Mouse (Mus musculus): Measurements from ENCODE around the gene Ell. TPM values are rescaled to one million over a fixed set of nuclear protein-coding genes. Genes with fewer than 3 reads are reported as not detected.

The Ell gene
- polyA plus RNA-seq, 1 experiment from 2014 or later: 18.6 TPM

- 16% methylated on average over 22 of the region's 22 CpGs for WGBS
- Histone ChIP-seq H3K4me1 (ENCODE audit: control insufficient read depth, insufficient read depth, low read length) (peaks cover 31% of the 10 kb centered on the region), H3K27me3 (ENCODE audit: control insufficient read depth, insufficient read depth, low read length) (no peaks in the 10 kb centered on the region), H3K9me3 (replicated peaks; ENCODE audit: control insufficient read depth, low read length) (no peaks in the 10 kb centered on the region), H3K4me2 (ENCODE audit: low read depth, low read length) (peak overlapping the region; percentile 73), H3K36me3 (ENCODE audit: control insufficient read depth, insufficient read depth, low read length) (no peaks in the 10 kb centered on the region), H3K9ac (ENCODE audit: low read length) (peak overlapping the region; percentile 71), H3K4me3 (replicated peaks; ENCODE audit: low read length) (peak overlapping the region; percentile 49), H3K27ac (ENCODE audit: low read length) (0 out of 2 replicates have a peak overlapping the region, but pooled peaks have one; percentile 44)
- ATAC-seq (ENCODE audit: insufficient read depth, low FRiP score): peak; percentile 42; the same call in 1 of the 2 replicates
Measured at GRCm38 (mm10) chr8:70630532-70631381, 91.5 kb downstream of the Ell start.

DNA sequence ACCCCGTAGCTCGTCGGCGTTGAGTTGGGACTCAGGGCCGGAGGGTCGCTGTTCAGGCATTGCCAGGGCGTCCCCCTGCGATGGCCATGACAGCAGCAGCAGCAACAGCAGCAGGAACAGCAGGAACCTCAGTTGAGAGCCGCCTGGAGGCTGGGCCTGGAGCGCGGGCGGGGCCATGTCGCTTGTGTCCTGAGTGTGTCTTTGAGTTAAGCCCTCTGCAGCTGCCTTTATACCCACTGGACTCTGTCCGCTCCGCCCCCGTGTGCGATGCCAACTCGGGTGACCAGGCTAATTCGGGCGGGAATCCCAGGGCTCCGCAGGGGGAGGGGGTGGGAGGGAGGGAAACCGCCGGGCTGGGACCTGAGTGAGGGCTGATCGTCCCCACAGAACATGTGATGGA lies 92.2 kb downstream of the Ell start:
- H3K9ac ChIP-seq (ENCODE audit: low read length): 0 out of 2 replicates have a peak overlapping the region, but pooled peaks have one; percentile 9
- H3K9me3 ChIP-seq (replicated peaks; ENCODE audit: control insufficient read depth, low read length): no peaks in the 10 kb centered on the region
- ATAC-seq (ENCODE audit: insufficient read depth, low FRiP score): no peak
- no peak overlapping the region for H3K4me3 ChIP-seq (replicated peaks; ENCODE audit: low read length)
- peaks cover 31% of the 10 kb centered on the region for H3K4me1 ChIP-seq (ENCODE audit: control insufficient read depth, insufficient read depth, low read length)
- H3K27me3 ChIP-seq (ENCODE audit: control insufficient read depth, insufficient read depth, low read length): no peaks in the 10 kb centered on the region
- 20% methylated on average over 24 of the region's 24 CpGs for WGBS
- H3K4me2 ChIP-seq (ENCODE audit: low read depth, low read length): no peak overlapping the region
- no peak overlapping the region for H3K27ac ChIP-seq (ENCODE audit: low read length)
- no peaks in the 10 kb centered on the region for H3K36me3 ChIP-seq (ENCODE audit: control insufficient read depth, insufficient read depth, low read length)

DNA sequence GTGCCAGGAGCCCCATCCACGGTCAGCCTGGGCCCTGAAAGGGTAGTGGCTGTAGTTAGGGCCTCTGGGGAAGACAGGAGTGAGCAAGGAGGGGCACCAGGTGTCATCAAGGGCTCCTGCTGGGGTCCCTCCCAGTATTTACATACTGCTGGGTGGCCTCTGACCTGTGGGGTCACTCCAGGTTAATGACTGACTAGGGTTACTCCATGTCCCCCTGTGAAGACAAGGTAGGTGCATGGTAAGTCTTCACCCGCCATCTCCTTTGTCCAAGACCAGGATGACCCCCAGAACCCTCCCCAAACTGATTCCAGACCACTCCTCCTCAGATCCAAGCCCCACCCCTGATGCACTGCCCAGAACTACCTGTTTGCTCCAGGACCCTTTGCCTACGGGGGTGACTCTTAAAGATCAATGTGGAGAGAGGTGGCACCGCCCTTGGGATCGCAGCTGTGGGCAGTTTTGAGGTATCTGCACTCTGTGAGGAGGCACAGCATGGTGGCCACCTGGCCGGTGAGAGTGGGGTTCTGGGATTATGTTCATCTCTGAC lies 93.2 kb downstream of the Ell start, which contains the start of gene Gdf15:
TSS of gene Gdf15 (minus strand) at position 111 of the 547 bp plus-strand sequence.
- 72% methylated on average over 6 of the region's 6 CpGs for WGBS
- ATAC-seq (ENCODE audit: insufficient read depth, low FRiP score): no peak
- H3K27me3 ChIP-seq (ENCODE audit: control insufficient read depth, insufficient read depth, low read length): no peaks in the 10 kb centered on the region
- no peak within 1 kb of the TSS for H3K4me3 ChIP-seq (replicated peaks; ENCODE audit: low read length)
- H3K27ac ChIP-seq (ENCODE audit: low read length): no peak within 1 kb of the TSS
- 0 out of 2 replicates have a peak within 1 kb of the TSS, but pooled peaks have one; percentile 34 for H3K9ac ChIP-seq (ENCODE audit: low read length)
- H3K36me3 ChIP-seq (ENCODE audit: control insufficient read depth, insufficient read depth, low read length): no peaks in the 10 kb centered on the region
- H3K4me1 ChIP-seq (ENCODE audit: control insufficient read depth, insufficient read depth, low read length): peaks cover 31% of the 10 kb centered on the region
- H3K9me3 ChIP-seq (replicated peaks; ENCODE audit: control insufficient read depth, low read length): no peaks in the 10 kb centered on the region
- no peak within 1 kb of the TSS for H3K4me2 ChIP-seq (ENCODE audit: low read depth, low read length)

- Histone ChIP-seq H3K4me1 (ENCODE audit: control insufficient read depth, insufficient read depth, low read length) (peaks cover 31% of the 10 kb centered on the region), H3K4me3 (replicated peaks; ENCODE audit: low read length) (no peak overlapping the region), H3K9me3 (replicated peaks; ENCODE audit: control insufficient read depth, low read length) (no peaks in the 10 kb centered on the region), H3K9ac (ENCODE audit: low read length) (no peak overlapping the region), H3K27me3 (ENCODE audit: control insufficient read depth, insufficient read depth, low read length) (no peaks in the 10 kb centered on the region), H3K36me3 (ENCODE audit: control insufficient read depth, insufficient read depth, low read length) (no peaks in the 10 kb centered on the region), H3K4me2 (ENCODE audit: low read depth, low read length) (no peak overlapping the region), H3K27ac (ENCODE audit: low read length) (no peak overlapping the region)
- no peak for ATAC-seq (ENCODE audit: insufficient read depth, low FRiP score)
- 48% methylated on average over 6 of the region's 6 CpGs for WGBS
Measured at GRCm38 (mm10) chr8:70634066-70634465, 94.8 kb downstream of the Ell start.

DNA sequence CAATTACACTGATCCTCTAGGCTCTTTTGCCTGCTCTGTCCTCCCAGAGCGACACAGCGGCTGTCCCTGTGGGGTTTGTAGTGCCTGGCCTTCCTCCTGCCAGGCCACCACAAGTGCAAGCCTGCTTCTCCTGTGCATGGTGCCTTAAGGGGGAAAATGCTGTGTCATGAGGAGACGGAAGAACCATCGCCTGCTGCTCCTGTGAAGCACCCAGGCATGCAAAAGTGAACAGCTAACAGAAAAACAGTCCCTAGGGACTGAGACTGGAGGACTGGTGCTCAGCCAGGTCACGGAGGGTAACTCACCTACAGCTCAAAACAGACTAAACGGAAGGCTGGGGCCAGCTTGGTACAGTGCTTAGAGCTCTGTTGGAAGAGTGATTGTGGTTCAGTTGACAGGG lies 96.3 kb downstream of the Ell start:
- no peak for ATAC-seq (ENCODE audit: insufficient read depth, low FRiP score)
- 72% methylated on average over 6 of the region's 6 CpGs for WGBS
- Histone ChIP-seq H3K27ac (ENCODE audit: low read length) (no peak overlapping the region), H3K27me3 (ENCODE audit: control insufficient read depth, insufficient read depth, low read length) (no peaks in the 10 kb centered on the region), H3K36me3 (ENCODE audit: control insufficient read depth, insufficient read depth, low read length) (no peaks in the 10 kb centered on the region), H3K4me2 (ENCODE audit: low read depth, low read length) (no peak overlapping the region), H3K4me3 (replicated peaks; ENCODE audit: low read length) (no peak overlapping the region), H3K4me1 (ENCODE audit: control insufficient read depth, insufficient read depth, low read length) (peaks cover 24% of the 10 kb centered on the region), H3K9me3 (replicated peaks; ENCODE audit: control insufficient read depth, low read length) (no peaks in the 10 kb centered on the region), H3K9ac (ENCODE audit: low read length) (no peak overlapping the region)

- H3K9ac ChIP-seq (ENCODE audit: low read length): no peak overlapping the region
- 0 out of 2 replicates have a peak, but pooled peaks have one; percentile 14 for ATAC-seq (ENCODE audit: insufficient read depth, low FRiP score)
- no peaks in the 10 kb centered on the region for H3K36me3 ChIP-seq (ENCODE audit: control insufficient read depth, insufficient read depth, low read length)
- H3K27me3 ChIP-seq (ENCODE audit: control insufficient read depth, insufficient read depth, low read length): no peaks in the 10 kb centered on the region
- H3K27ac ChIP-seq (ENCODE audit: low read length): no peak overlapping the region
- H3K4me3 ChIP-seq (replicated peaks; ENCODE audit: low read length): no peak overlapping the region
- peaks cover 15% of the 10 kb centered on the region for H3K4me1 ChIP-seq (ENCODE audit: control insufficient read depth, insufficient read depth, low read length)
- 50% methylated on average over 8 of the region's 8 CpGs for WGBS
- no peak overlapping the region for H3K4me2 ChIP-seq (ENCODE audit: low read depth, low read length)
- H3K9me3 ChIP-seq (replicated peaks; ENCODE audit: control insufficient read depth, low read length): no peaks in the 10 kb centered on the region
Measured at GRCm38 (mm10) chr8:70636838-70637237, 97.6 kb downstream of the Ell start.

DNA sequence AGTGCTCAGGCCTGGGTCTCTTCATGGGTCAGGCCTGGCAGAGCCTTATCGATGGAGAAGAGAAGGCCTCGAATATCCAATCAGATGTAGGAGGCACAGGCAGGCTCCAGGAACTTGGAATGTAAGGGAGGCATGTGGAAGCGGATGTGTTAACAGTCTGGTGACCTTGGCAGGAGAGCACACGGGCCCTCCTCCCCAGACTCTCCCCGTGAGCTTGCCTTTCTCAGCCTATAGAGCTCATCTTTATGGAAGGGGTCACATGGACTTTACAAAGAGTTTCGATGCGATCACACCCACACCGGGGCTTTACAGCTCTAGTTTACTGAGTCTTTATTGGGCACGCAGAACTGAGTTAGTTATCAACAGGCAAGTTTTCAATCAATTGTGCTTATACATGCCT lies 99.5 kb downstream of the Ell start:
- 0 out of 2 replicates have a peak overlapping the region, but pooled peaks have one; percentile 27 for H3K9ac ChIP-seq (ENCODE audit: low read length)
- H3K27me3 ChIP-seq (ENCODE audit: control insufficient read depth, insufficient read depth, low read length): no peaks in the 10 kb centered on the region
- no peaks in the 10 kb centered on the region for H3K9me3 ChIP-seq (replicated peaks; ENCODE audit: control insufficient read depth, low read length)
- H3K36me3 ChIP-seq (ENCODE audit: control insufficient read depth, insufficient read depth, low read length): no peaks in the 10 kb centered on the region
- peaks cover 8% of the 10 kb centered on the region for H3K4me1 ChIP-seq (ENCODE audit: control insufficient read depth, insufficient read depth, low read length)
- ATAC-seq (ENCODE audit: insufficient read depth, low FRiP score): no peak
- no peak overlapping the region for H3K27ac ChIP-seq (ENCODE audit: low read length)
- WGBS: 58% methylated on average over 9 of the region's 9 CpGs
- no peak overlapping the region for H3K4me2 ChIP-seq (ENCODE audit: low read depth, low read length)
- no peak overlapping the region for H3K4me3 ChIP-seq (replicated peaks; ENCODE audit: low read length)
